Mouse (Mus musculus) liver, adult 2 months (tissue): ENCODE data around the gene Crxos.

Experiments used
- CTCF ChIP-seq: fragments of 200-500 bp; IDR thresholded peaks from 2 replicates; pipeline ENCODE4 v1.5.1; 2011; ENCODE audit warnings: low read depth, low read length, control low read depth
- POLR2A ChIP-seq: fragments of 200-500 bp; IDR thresholded peaks from 2 replicates; pipeline ENCODE4 v1.6.1; 2011; ENCODE audit warnings: low read length, control low read depth; ENCODE audit not compliant: insufficient read depth; ENCODE audit errors: extremely low read depth

DNA sequence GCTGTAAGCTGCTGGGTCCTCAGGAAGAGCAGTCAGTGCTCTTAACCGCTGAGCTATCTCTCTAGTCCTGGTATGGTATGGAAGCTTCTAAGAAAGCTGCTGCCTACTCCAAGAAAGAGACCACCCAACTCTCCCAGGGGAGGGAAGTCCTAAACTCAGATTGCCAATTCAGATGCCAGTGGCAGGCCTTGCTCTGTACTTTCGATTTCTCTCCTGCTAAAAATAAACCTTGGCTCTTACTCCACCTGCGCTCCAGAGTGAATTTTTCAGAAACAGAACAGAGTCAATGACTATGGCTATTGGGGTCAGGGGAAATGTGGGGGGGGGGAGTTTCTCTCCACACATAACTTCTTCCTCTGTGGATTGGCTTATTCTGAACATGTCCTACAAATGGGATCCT lies 49.2 kb downstream of the Crxos start:
- no peak for TF ChIP-seq CTCF
- TF ChIP-seq POLR2A: no peak
